Mouse (Mus musculus): ENCODE measurements around the gene Olfr1025-ps1. TPM values are rescaled to one million over a fixed set of nuclear protein-coding genes. Genes with fewer than 3 reads are reported as not detected.

The Olfr1025-ps1 gene
- total RNA-seq (2012; rRNA removed): not detected in 2 replicates

- Histone ChIP-seq H3K4me1 (ENCODE audit: control insufficient read depth in 2 of 2, insufficient read depth in 2 of 2, low read length in 2 of 2, poor library complexity in 1 of 2) (no peaks in the 10 kb centered on the region), H3K4me3 (ENCODE audit: insufficient read depth in 1 of 2, low read depth in 1 of 2, low read length in 2 of 2, poor library complexity in 1 of 2, severe bottlenecking in 1 of 2) (no peak within 1 kb of the TSS), H3K9ac (ENCODE audit: insufficient read depth, low read depth, low read length, poor library complexity, severe bottlenecking) (no peak within 1 kb of the TSS), H3K27ac (ENCODE audit: insufficient read depth, low read depth, low read length, poor library complexity, severe bottlenecking) (no peak within 1 kb of the TSS), H3K36me3 (ENCODE audit: control insufficient read depth, insufficient read depth, low read length, poor library complexity, severe bottlenecking) (no peaks in the 10 kb centered on the region), H3K9me3 (ENCODE audit: control insufficient read depth, insufficient read depth, low read depth, low read length) (no peaks in the 10 kb centered on the region)
- no peak for TF ChIP-seq HCFC1 (IDR thresholded peaks at IDR 0.05; ENCODE audit: borderline replicate concordance, insufficient read depth, low read length)
- no peak for DNase-seq (ENCODE audit: low read depth, low spot score)
- in situ Hi-C loops (cut with MboI; ENCODE audit: low sequenced_read_pairs in 2 of 2, unreplicated experiment in 2 of 2): no loop called here
Observed at GRCm38 (mm10) chr2:85914893-85915292, at the start of gene Olfr1025-ps1. Olfr1025-ps1 (plus strand) TSS chr2:85915193.

DNA sequence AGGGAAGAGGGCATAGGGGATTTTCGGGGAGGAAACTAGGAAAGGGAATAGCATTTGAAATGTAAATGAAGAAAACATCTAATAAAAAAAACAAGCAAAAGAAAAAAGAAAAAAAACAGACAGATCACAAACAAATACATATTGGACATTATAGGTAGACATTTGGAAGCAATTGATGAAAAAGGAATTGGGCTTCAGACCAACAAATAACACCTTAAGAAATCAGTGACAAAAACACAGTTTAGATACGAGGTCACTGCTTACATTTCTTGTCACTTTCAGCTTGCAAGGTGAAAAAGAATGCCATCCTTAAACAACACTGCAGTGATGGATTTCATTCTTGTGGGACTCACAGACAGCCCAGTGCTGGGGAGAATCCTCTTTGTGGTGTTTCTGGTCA lies 46.7 kb upstream of the Olfr1025-ps1 start, which contains the start of gene Olfr1022:
TSS of gene Olfr1022 (plus strand) at position 301 of the 400 bp plus-strand sequence.
- DNase-seq (ENCODE audit: low read depth, low spot score): no peak
- no peaks in the 10 kb centered on the region for H3K9me3 ChIP-seq (ENCODE audit: control insufficient read depth, insufficient read depth, low read depth, low read length)
- in situ Hi-C loops (cut with MboI; ENCODE audit: low sequenced_read_pairs in 2 of 2, unreplicated experiment in 2 of 2): no loop called here
- no peak within 1 kb of the TSS for H3K9ac ChIP-seq (ENCODE audit: insufficient read depth, low read depth, low read length, poor library complexity, severe bottlenecking)
- no peak within 1 kb of the TSS for H3K4me3 ChIP-seq (ENCODE audit: insufficient read depth in 1 of 2, low read depth in 1 of 2, low read length in 2 of 2, poor library complexity in 1 of 2, severe bottlenecking in 1 of 2)
- H3K27ac ChIP-seq (ENCODE audit: insufficient read depth, low read depth, low read length, poor library complexity, severe bottlenecking): no peak within 1 kb of the TSS
- H3K36me3 ChIP-seq (ENCODE audit: control insufficient read depth, insufficient read depth, low read length, poor library complexity, severe bottlenecking): no peaks in the 10 kb centered on the region
- no peaks in the 10 kb centered on the region for H3K4me1 ChIP-seq (ENCODE audit: control insufficient read depth in 2 of 2, insufficient read depth in 2 of 2, low read length in 2 of 2, poor library complexity in 1 of 2)
- TF ChIP-seq ZC3H11A (IDR thresholded peaks at IDR 0.05; ENCODE audit: borderline replicate concordance, low read depth, low read length): no peak
- no peak for TF ChIP-seq MAFK (IDR thresholded peaks at IDR 0.05; ENCODE audit: insufficient read depth, low read depth, low read length)
- no peak for TF ChIP-seq ZNF384 (IDR thresholded peaks at IDR 0.05; ENCODE audit: low read depth, low read length)
- TF ChIP-seq HCFC1 (IDR thresholded peaks at IDR 0.05; ENCODE audit: borderline replicate concordance, insufficient read depth, low read length): no peak
- TF ChIP-seq CHD2 (IDR thresholded peaks at IDR 0.05; ENCODE audit: low read depth, low read length): no peak

GRCm38 (mm10) chr2:85885340-85885739 lies 29.7 kb upstream of the Olfr1025-ps1 start, which contains the start of gene Olfr1023:
Olfr1023 (plus strand) TSS chr2:85885640.
- Histone ChIP-seq H3K36me3 (ENCODE audit: control insufficient read depth, insufficient read depth, low read length, poor library complexity, severe bottlenecking) (no peaks in the 10 kb centered on the region), H3K9me3 (ENCODE audit: control insufficient read depth, insufficient read depth, low read depth, low read length) (no peaks in the 10 kb centered on the region), H3K27ac (ENCODE audit: insufficient read depth, low read depth, low read length, poor library complexity, severe bottlenecking) (no peak within 1 kb of the TSS), H3K9ac (ENCODE audit: insufficient read depth, low read depth, low read length, poor library complexity, severe bottlenecking) (no peak within 1 kb of the TSS), H3K4me1 (ENCODE audit: control insufficient read depth in 2 of 2, insufficient read depth in 2 of 2, low read length in 2 of 2, poor library complexity in 1 of 2) (no peaks in the 10 kb centered on the region), H3K4me3 (ENCODE audit: insufficient read depth in 1 of 2, low read depth in 1 of 2, low read length in 2 of 2, poor library complexity in 1 of 2, severe bottlenecking in 1 of 2) (no peak within 1 kb of the TSS)
- no peak for TF ChIP-seq ZNF384 (IDR thresholded peaks at IDR 0.05; ENCODE audit: low read depth, low read length)
- TF ChIP-seq CHD2 (IDR thresholded peaks at IDR 0.05; ENCODE audit: low read depth, low read length): no peak
- TF ChIP-seq ZC3H11A (IDR thresholded peaks at IDR 0.05; ENCODE audit: borderline replicate concordance, low read depth, low read length): no peak
- TF ChIP-seq MAFK (IDR thresholded peaks at IDR 0.05; ENCODE audit: insufficient read depth, low read depth, low read length): no peak
- no peak for TF ChIP-seq HCFC1 (IDR thresholded peaks at IDR 0.05; ENCODE audit: borderline replicate concordance, insufficient read depth, low read length)
- in situ Hi-C loops (cut with MboI; ENCODE audit: low sequenced_read_pairs in 2 of 2, unreplicated experiment in 2 of 2): no loop called here
- no peak for DNase-seq (ENCODE audit: low read depth, low spot score)

GRCm38 (mm10) chr2:85904952-85905351 lies 10.0 kb upstream of the Olfr1025-ps1 start, which contains the start of gene Olfr1024:
Olfr1024 (minus strand) TSS chr2:85905052.
- in situ Hi-C loops (cut with MboI; ENCODE audit: low sequenced_read_pairs in 2 of 2, unreplicated experiment in 2 of 2): no loop called here
- TF ChIP-seq ZC3H11A (IDR thresholded peaks at IDR 0.05; ENCODE audit: borderline replicate concordance, low read depth, low read length) (no peak), ZNF384 (IDR thresholded peaks at IDR 0.05; ENCODE audit: low read depth, low read length) (no peak), HCFC1 (IDR thresholded peaks at IDR 0.05; ENCODE audit: borderline replicate concordance, insufficient read depth, low read length) (no peak), MAFK (IDR thresholded peaks at IDR 0.05; ENCODE audit: insufficient read depth, low read depth, low read length) (no peak), CHD2 (IDR thresholded peaks at IDR 0.05; ENCODE audit: low read depth, low read length) (no peak)
- no peak for DNase-seq (ENCODE audit: low read depth, low spot score)
- H3K27ac ChIP-seq (ENCODE audit: insufficient read depth, low read depth, low read length, poor library complexity, severe bottlenecking): no peak within 1 kb of the TSS
- no peaks in the 10 kb centered on the region for H3K9me3 ChIP-seq (ENCODE audit: control insufficient read depth, insufficient read depth, low read depth, low read length)
- H3K4me1 ChIP-seq (ENCODE audit: control insufficient read depth in 2 of 2, insufficient read depth in 2 of 2, low read length in 2 of 2, poor library complexity in 1 of 2): no peaks in the 10 kb centered on the region
- H3K36me3 ChIP-seq (ENCODE audit: control insufficient read depth, insufficient read depth, low read length, poor library complexity, severe bottlenecking): no peaks in the 10 kb centered on the region
- no peak within 1 kb of the TSS for H3K9ac ChIP-seq (ENCODE audit: insufficient read depth, low read depth, low read length, poor library complexity, severe bottlenecking)
- H3K4me3 ChIP-seq (ENCODE audit: insufficient read depth in 1 of 2, low read depth in 1 of 2, low read length in 2 of 2, poor library complexity in 1 of 2, severe bottlenecking in 1 of 2): no peak within 1 kb of the TSS

DNA sequence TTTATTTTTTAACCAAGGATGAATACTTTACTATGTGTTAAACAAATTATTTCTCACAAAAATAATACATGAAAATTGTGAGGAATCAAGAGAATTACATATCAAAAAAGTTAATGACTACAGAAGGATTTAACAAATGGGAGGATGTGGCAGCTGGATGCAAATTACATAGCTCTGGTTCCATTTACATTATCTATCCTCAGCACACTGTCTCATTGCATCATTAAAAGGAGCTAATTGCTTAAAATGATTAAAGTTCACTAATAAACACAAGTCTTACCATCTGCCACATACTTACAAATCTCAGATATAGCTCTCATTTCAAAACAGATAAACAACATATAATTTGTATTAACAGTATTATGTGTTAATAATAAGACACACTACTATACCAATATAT lies 1.8 kb upstream of the Olfr1025-ps1 start:
- TF ChIP-seq CHD2 (IDR thresholded peaks at IDR 0.05; ENCODE audit: low read depth, low read length) (no peak), ZNF384 (IDR thresholded peaks at IDR 0.05; ENCODE audit: low read depth, low read length) (no peak), ZC3H11A (IDR thresholded peaks at IDR 0.05; ENCODE audit: borderline replicate concordance, low read depth, low read length) (no peak), MAFK (IDR thresholded peaks at IDR 0.05; ENCODE audit: insufficient read depth, low read depth, low read length) (no peak), HCFC1 (IDR thresholded peaks at IDR 0.05; ENCODE audit: borderline replicate concordance, insufficient read depth, low read length) (no peak)
- in situ Hi-C loops (cut with MboI; ENCODE audit: low sequenced_read_pairs in 2 of 2, unreplicated experiment in 2 of 2): no loop called here
- Histone ChIP-seq H3K36me3 (ENCODE audit: control insufficient read depth, insufficient read depth, low read length, poor library complexity, severe bottlenecking) (no peaks in the 10 kb centered on the region), H3K27ac (ENCODE audit: insufficient read depth, low read depth, low read length, poor library complexity, severe bottlenecking) (no peak overlapping the region), H3K4me3 (ENCODE audit: insufficient read depth in 1 of 2, low read depth in 1 of 2, low read length in 2 of 2, poor library complexity in 1 of 2, severe bottlenecking in 1 of 2) (no peak overlapping the region), H3K4me1 (ENCODE audit: control insufficient read depth in 2 of 2, insufficient read depth in 2 of 2, low read length in 2 of 2, poor library complexity in 1 of 2) (no peaks in the 10 kb centered on the region), H3K9me3 (ENCODE audit: control insufficient read depth, insufficient read depth, low read depth, low read length) (no peaks in the 10 kb centered on the region), H3K9ac (ENCODE audit: insufficient read depth, low read depth, low read length, poor library complexity, severe bottlenecking) (no peak overlapping the region)
- no peak for DNase-seq (ENCODE audit: low read depth, low spot score)
